Mouse (Mus musculus): Measurements from ENCODE around the gene Dcdc2b. TPM values are rescaled to one million over a fixed set of nuclear protein-coding genes. Genes with fewer than 3 reads are reported as not detected.

The Dcdc2b gene
- polyA plus RNA-seq, 1 experiment, result not detected

DNA sequence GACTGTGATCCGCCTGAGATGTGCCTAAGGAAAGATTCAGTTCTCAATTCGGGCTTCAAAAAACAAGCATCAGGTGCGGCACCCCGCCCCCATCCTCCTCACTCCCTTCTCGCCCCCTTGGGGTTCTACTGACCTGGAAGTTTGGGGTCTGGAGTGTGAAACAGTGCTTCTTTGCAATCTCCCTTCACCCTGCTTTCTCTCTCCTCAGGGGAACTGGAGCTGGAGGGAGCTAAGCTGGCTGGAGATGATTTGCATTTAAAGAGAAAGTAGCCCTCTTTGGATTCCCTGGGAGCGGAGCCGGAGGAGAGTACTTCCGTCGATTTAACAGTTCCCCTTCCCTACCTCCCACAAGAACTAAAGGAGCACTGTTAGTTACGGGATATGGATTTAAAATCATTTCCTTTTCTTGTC is 9.6 kb upstream of the Dcdc2b start, which contains the start of gene Ccdc28b:
TSS of gene Ccdc28b (minus strand) at position 267 of the 411 bp plus-strand sequence.
- H3K36me3 ChIP-seq (ENCODE audit: control insufficient read depth), result peaks cover 41% of the 10 kb centered on the region

DNA sequence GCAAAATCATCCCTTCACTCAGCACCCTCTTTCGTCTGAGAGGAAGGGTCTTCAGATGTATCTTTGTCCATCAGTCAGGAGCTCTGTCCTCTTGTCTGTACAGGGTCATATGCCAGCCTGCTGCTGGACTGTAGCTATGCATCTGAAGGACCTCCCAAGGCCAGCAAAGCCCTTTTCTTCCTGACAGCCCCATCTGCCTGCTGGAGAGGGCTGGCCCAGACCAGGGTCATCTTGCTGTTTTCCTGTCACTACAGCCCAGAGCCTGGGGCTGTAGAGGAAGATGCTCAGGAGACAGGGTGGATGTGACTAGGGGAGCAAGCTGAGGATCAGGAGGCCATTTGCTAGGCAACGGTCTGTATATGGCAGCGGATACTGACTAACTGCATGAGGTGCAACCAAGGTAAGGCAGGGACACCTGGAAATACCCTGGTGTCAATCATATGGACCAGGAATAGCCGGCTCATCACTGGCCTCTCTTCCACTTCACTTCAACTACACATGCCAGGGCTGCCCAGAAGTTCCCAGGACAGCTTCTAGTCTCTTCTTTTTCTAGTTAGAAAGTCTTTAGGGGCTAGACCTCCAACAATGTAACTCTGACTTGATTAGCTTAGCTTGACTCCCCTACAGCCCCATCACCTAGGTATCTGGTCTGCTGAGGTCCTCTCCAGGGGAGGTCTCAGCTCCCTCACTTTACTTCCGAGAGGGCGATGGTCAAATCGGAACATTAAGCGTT is 8.9 kb upstream of the Dcdc2b start:
- Histone ChIP-seq H3K4me1 (ENCODE audit: control insufficient read depth) (peaks cover 80% of the 10 kb centered on the region), H3K36me3 (ENCODE audit: control insufficient read depth) (peaks cover 34% of the 10 kb centered on the region)

More for the DNA sequence above, 9.6 kb upstream of the Dcdc2b start, which contains the start of gene Ccdc28b:
- Histone ChIP-seq H3K4me1 (ENCODE audit: control insufficient read depth) (peaks cover 73% of the 10 kb centered on the region), H3K9me3 (ENCODE audit: control insufficient read depth, low read length) (no peaks in the 10 kb centered on the region), H3K27me3 (ENCODE audit: control insufficient read depth) (no peaks in the 10 kb centered on the region), H3K4me3 (replicated peaks) (peak within 1 kb of the TSS; percentile 69)
- no peak for TF ChIP-seq TAL1 (IDR thresholded peaks at IDR 0.05; ENCODE audit: low read length)
- no peak for TF ChIP-seq GATA1 (IDR thresholded peaks at IDR 0.05; ENCODE audit: low read length)

DNA sequence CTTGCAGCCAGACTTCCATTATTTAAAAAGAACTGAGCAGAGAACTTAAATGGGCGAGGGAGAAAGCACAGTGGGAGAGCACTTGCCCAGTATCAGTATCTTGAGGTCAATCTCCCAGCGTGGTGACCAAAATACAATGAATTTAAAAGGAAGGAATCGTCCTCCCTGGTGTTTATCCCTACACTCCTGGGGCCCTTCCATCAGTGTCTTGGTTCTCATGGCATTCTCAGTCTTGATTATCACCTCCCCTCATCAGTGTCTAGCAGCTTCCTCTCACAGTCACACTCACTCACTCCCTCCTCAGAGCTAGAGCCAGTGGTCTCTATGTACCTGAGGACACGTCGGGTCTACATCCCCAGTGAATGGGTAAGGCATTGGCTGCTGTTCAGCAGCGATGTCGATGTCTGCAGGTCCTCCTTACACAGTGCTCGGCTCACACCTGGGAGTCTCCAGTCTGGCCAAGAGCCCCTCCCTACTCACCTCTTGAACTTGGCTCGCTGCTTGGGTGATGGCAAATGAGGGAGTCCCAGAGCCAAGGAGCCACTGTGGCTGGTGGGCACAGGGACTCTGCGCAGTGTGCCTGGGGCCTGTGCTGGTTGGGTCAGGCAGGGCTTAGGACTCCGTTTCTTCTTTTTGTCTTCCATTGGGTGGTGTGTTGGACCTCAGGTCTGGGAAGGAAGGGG is 8.2 kb upstream of the Dcdc2b start:
- H3K9me3 ChIP-seq (ENCODE audit: control insufficient read depth, low read length), result no peaks in the 10 kb centered on the region
- peaks cover 87% of the 10 kb centered on the region for H3K4me1 ChIP-seq (ENCODE audit: control insufficient read depth)
- peaks cover 30% of the 10 kb centered on the region for H3K36me3 ChIP-seq (ENCODE audit: control insufficient read depth)
- no peaks in the 10 kb centered on the region for H3K27me3 ChIP-seq (ENCODE audit: control insufficient read depth)
- H3K4me3 ChIP-seq (replicated peaks), result peak overlapping the region; percentile 69
- TF ChIP-seq GATA1 (IDR thresholded peaks at IDR 0.05; ENCODE audit: low read length) (0 out of 2 replicates have a peak, but pooled peaks have one; percentile 15), TAL1 (IDR thresholded peaks at IDR 0.05; ENCODE audit: low read length) (no peak)

More for the DNA sequence above, 8.9 kb upstream of the Dcdc2b start:
- Histone ChIP-seq H3K4me3 (replicated peaks) (peak overlapping the region; percentile 69), H3K9me3 (ENCODE audit: control insufficient read depth, low read length) (no peaks in the 10 kb centered on the region), H3K27me3 (ENCODE audit: control insufficient read depth) (no peaks in the 10 kb centered on the region)
- TF ChIP-seq TAL1 (IDR thresholded peaks at IDR 0.05; ENCODE audit: low read length), result no peak
- no peak for TF ChIP-seq GATA1 (IDR thresholded peaks at IDR 0.05; ENCODE audit: low read length)

DNA sequence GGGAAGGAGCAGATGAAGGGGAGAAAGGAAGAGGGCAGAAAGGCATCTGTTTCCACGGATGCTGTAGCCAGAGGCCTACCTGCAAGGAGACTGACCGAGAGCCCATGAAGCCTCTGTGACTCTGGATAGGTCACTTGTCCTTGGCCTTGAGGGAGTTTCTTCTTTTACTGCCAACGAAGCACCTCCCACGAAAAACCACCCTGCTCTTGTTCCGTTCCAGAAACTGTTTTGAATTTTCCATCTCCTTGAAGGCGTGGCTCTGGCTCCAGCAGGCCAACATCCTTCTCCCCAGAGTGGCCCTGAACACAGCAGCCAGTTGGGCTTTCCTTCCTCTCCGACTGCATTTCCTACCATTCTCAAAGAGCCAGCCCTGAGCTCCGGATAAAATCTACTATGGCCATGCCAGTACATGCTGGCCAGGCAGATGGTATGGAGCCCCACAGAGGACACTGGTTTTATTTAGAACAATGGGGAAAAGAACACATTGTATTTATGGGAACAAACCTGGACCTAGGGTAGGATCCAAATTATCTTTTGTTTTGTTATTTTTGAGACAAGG is 7.3 kb upstream of the Dcdc2b start:
- Histone ChIP-seq H3K27me3 (ENCODE audit: control insufficient read depth) (no peaks in the 10 kb centered on the region), H3K9me3 (ENCODE audit: control insufficient read depth, low read length) (no peaks in the 10 kb centered on the region), H3K4me3 (replicated peaks) (no peak overlapping the region), H3K4me1 (ENCODE audit: control insufficient read depth) (peaks cover 86% of the 10 kb centered on the region), H3K36me3 (ENCODE audit: control insufficient read depth) (peaks cover 30% of the 10 kb centered on the region)
- TF ChIP-seq TAL1 (IDR thresholded peaks at IDR 0.05; ENCODE audit: low read length) (no peak), GATA1 (IDR thresholded peaks at IDR 0.05; ENCODE audit: low read length) (no peak)

DNA sequence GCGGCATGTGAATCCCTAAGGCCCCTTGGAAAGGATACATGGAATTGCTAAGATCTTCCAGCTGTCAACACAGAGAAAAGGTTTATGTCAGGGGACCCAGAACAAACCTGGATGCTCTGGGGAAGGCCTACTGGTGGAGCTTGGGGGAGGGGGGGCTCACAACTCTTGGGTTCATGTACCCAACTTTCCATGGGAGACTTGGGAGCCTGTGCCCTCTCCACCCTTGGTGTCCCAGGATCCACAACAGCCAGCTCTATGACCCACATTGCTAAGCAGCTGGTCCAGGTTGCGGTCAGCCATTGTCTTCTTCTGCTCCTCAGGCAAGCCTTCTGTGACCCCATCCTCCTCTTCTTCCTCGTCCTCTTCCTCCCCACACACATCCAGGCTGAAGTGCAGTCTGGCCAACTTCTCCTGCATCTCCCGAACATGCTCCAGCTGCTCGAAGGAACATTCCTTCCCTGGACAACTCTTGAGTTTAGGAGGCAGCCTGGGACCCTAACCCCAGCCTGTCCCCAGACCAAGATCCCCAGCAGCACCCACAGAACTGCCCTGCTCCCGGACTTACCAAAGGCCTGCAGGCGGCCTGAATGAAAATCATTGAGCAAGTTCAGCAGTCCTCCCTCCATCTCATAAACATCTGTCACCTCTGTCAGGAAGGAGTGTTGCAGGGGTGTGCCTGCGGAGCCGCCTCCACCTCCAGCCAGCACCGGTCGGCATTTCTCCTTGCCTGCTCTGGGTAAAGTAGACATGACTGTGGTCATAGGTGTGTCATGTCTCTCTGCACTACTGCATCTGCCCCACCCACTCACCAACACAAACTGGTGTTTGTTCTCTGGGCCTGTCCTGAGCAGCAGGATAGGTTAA is 6.6 kb upstream of the Dcdc2b start:
- no peak for TF ChIP-seq GATA1 (IDR thresholded peaks at IDR 0.05; ENCODE audit: low read length)
- no peak for TF ChIP-seq TAL1 (IDR thresholded peaks at IDR 0.05; ENCODE audit: low read length)
- no peaks in the 10 kb centered on the region for H3K27me3 ChIP-seq (ENCODE audit: control insufficient read depth)
- no peaks in the 10 kb centered on the region for H3K9me3 ChIP-seq (ENCODE audit: control insufficient read depth, low read length)
- H3K4me1 ChIP-seq (ENCODE audit: control insufficient read depth), result peaks cover 80% of the 10 kb centered on the region
- peaks cover 29% of the 10 kb centered on the region for H3K36me3 ChIP-seq (ENCODE audit: control insufficient read depth)
- H3K4me3 ChIP-seq (replicated peaks), result no peak overlapping the region

DNA sequence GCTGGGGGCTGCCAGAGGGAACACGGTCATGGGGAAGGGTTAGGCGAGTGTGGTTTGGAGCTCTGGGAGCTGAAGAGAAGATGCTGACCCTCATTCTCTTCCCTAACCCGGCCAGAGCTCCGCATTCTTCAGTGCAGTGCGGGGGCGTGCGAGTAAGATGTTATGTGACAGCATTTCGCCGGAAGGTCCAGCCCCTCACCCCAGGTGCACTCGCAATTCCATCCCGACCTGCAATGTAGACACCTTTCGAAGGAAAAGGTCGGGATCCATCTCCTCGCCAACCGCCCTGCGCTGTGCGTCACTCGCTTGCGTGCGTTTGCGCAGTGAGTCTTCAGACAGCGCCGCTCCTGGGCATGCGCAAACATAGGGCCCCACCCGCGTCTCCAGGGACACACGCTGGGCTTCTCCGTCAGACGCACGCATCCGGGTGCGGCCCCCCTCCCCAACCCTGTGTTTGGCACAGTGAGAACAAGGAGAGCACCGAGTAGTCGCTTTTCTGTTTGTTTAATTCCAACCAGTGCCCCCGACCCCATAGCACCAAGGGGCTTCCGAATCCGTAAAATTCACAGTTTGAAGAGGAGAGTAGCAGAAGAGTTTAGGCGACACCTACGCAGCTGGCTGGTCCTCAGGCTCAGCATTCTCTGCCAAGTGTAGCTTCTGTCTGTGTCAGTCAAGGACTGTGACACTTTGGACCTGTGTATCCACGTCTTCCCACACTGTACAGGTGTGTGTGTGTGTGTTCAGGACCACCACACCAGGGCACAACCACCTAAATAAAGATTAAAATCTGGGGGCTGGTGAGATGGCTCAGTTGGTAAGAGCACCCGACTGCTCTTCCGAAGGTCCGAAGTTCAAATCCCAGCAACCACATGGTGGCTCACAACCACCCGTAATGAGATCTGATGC is 5.0 kb upstream of the Dcdc2b start, which contains the start of gene Iqcc:
TSS of gene Iqcc (minus strand) at position 314 of the 906 bp plus-strand sequence.
- Histone ChIP-seq H3K27me3 (ENCODE audit: control insufficient read depth) (no peaks in the 10 kb centered on the region), H3K4me1 (ENCODE audit: control insufficient read depth) (peaks cover 65% of the 10 kb centered on the region), H3K9me3 (ENCODE audit: control insufficient read depth, low read length) (no peaks in the 10 kb centered on the region), H3K36me3 (ENCODE audit: control insufficient read depth) (peaks cover 28% of the 10 kb centered on the region), H3K4me3 (replicated peaks) (peak within 1 kb of the TSS; percentile 73)
- TF ChIP-seq TAL1 (IDR thresholded peaks at IDR 0.05; ENCODE audit: low read length), result no peak
- no peak for TF ChIP-seq GATA1 (IDR thresholded peaks at IDR 0.05; ENCODE audit: low read length)

DNA sequence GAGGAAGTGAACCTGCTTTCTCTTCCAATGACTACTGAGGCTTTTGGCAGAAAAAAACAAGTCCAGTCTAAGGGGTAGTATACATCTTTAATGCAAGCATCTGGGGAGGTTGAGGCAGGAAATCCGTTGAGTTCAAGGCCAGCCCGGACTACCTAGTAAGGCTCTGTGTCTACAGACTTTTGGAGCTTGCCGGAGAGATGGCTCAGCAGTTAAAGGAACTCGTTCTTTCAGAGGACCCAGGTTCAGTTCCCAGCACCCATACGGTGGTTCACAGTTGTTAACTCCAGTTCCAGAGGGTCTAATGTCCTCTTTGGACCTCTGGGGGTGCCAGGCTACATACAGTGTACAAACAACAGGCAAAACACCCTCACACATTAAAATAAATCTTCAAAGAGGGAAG is 4.0 kb upstream of the Dcdc2b start:
- Histone ChIP-seq H3K27me3 (ENCODE audit: control insufficient read depth) (no peaks in the 10 kb centered on the region), H3K4me1 (ENCODE audit: control insufficient read depth) (peaks cover 57% of the 10 kb centered on the region), H3K36me3 (ENCODE audit: control insufficient read depth) (peaks cover 31% of the 10 kb centered on the region), H3K4me3 (replicated peaks) (peak overlapping the region; percentile 73), H3K9me3 (ENCODE audit: control insufficient read depth, low read length) (no peaks in the 10 kb centered on the region)
- TF ChIP-seq GATA1 (IDR thresholded peaks at IDR 0.05; ENCODE audit: low read length), result no peak
